Mouse (Mus musculus): ENCODE measurements at regions not wholly inside any gene's neighbourhood (a gene's known extent, or its start where the extent isn't known, plus 50 kb on each side); places are given as distances from the start of the nearest gene placed in this dataset.
"Not testable (repeated sequence)": the region's sequence is repeated elsewhere in the genome, so short reads cannot be mapped to it uniquely, and the experiment has no call there.

- DNase-seq (ENCODE audit: low spot score in 2 of 2): no peak
Measured at GRCm38 (mm10) chr13:97396899-97397640, 156.2 kb downstream of the Enc1 start.

- not testable (repeated sequence) for DNase-seq (ENCODE audit: low spot score in 2 of 2)
Measured at GRCm38 (mm10) chr13:97396286-97396685, 155.4 kb downstream of the Enc1 start.

- DNase-seq (ENCODE audit: low spot score in 2 of 2): no peak
Measured at GRCm38 (mm10) chr13:97394756-97395454, 154.0 kb downstream of the Enc1 start.

GRCm38 (mm10) chr13:97394071-97394470, 153.2 kb downstream of the Enc1 start:
- no peak for DNase-seq (ENCODE audit: low spot score in 2 of 2)

- DNase-seq (ENCODE audit: low spot score in 2 of 2): no peak
Measured at GRCm38 (mm10) chr13:97393456-97393855, 152.6 kb downstream of the Enc1 start.

- DNase-seq (ENCODE audit: low spot score in 2 of 2): peak; percentile 74 to 77
Measured at GRCm38 (mm10) chr13:97390449-97390930, 149.6 kb downstream of the Enc1 start.

GRCm38 (mm10) chr13:97388851-97389479, 148.1 kb downstream of the Enc1 start:
- peak; percentile 31 to 42 for DNase-seq (ENCODE audit: low spot score in 2 of 2)

- DNase-seq (ENCODE audit: low spot score in 2 of 2): no peak
Measured at GRCm38 (mm10) chr13:97386511-97386910, 145.6 kb downstream of the Enc1 start.

- no peak for DNase-seq (ENCODE audit: low spot score in 2 of 2)
Measured at GRCm38 (mm10) chr13:97385531-97385930, 144.6 kb downstream of the Enc1 start.

- peak in 1 of 2 experiments; percentile 34 for DNase-seq (ENCODE audit: low spot score in 2 of 2)
Measured at GRCm38 (mm10) chr13:97384091-97384777, 143.3 kb downstream of the Enc1 start.

- DNase-seq (ENCODE audit: low spot score in 2 of 2): no peak
Measured at GRCm38 (mm10) chr13:97383351-97383750, 142.4 kb downstream of the Enc1 start.

- no peak for DNase-seq (ENCODE audit: low spot score in 2 of 2)
Measured at GRCm38 (mm10) chr13:97380366-97380765, 139.5 kb downstream of the Enc1 start.

- DNase-seq (ENCODE audit: low spot score in 2 of 2): no peak
Measured at GRCm38 (mm10) chr13:97376232-97376523, 135.3 kb downstream of the Enc1 start.

- no peak for DNase-seq (ENCODE audit: low spot score in 2 of 2)
Measured at GRCm38 (mm10) chr13:97375501-97376231, 134.8 kb downstream of the Enc1 start.

- no peak for DNase-seq (ENCODE audit: low spot score in 2 of 2)
Measured at GRCm38 (mm10) chr13:97372348-97372747, 131.4 kb downstream of the Enc1 start.

GRCm38 (mm10) chr13:97371200-97371599, 130.3 kb downstream of the Enc1 start:
- no peak for DNase-seq (ENCODE audit: low spot score in 2 of 2)

GRCm38 (mm10) chr13:97366723-97367122, 125.8 kb downstream of the Enc1 start:
- DNase-seq (ENCODE audit: low spot score in 2 of 2): no peak

- no peak for DNase-seq (ENCODE audit: low spot score in 2 of 2)
Measured at GRCm38 (mm10) chr13:97365557-97366244, 124.8 kb downstream of the Enc1 start.

GRCm38 (mm10) chr13:97365004-97365403, 124.1 kb downstream of the Enc1 start:
- no peak for DNase-seq (ENCODE audit: low spot score in 2 of 2)

GRCm38 (mm10) chr13:97363765-97364164, 122.9 kb downstream of the Enc1 start:
- DNase-seq (ENCODE audit: low spot score in 2 of 2): no peak

GRCm38 (mm10) chr13:97363214-97363613, 122.3 kb downstream of the Enc1 start:
- DNase-seq (ENCODE audit: low spot score in 2 of 2): no peak

Measured in right cerebral cortex, adult 2 months (tissue).